Mouse (Mus musculus): ENCODE measurements at regions not wholly inside any gene's neighbourhood (a gene's known extent, or its start where the extent isn't known, plus 50 kb on each side); places are given as distances from the start of the nearest gene placed in this dataset.

- Histone ChIP-seq H3K9ac (no peak overlapping the region), H3K4me2 (ENCODE audit: low read depth) (no peak overlapping the region), H3K4me1 (ENCODE audit: insufficient read depth) (no peaks in the 10 kb centered on the region), H3K27ac (ENCODE audit: low read depth, low read length) (no peak overlapping the region), H3K4me3 (ENCODE audit: low read depth, low read length) (no peak overlapping the region), H3K9me3 (ENCODE audit: low read length) (no peaks in the 10 kb centered on the region), H3K27me3 (ENCODE audit: insufficient read depth, low read length) (no peaks in the 10 kb centered on the region), H3K36me3 (ENCODE audit: insufficient read depth) (no peaks in the 10 kb centered on the region)
- ATAC-seq: no peak
- WGBS: 35% methylated on average over 11 of the region's 11 CpGs
- TF ChIP-seq CTCF (IDR thresholded peaks at IDR 0.05; ENCODE audit: low read depth): no peak
- DNase-seq: no peak
Observed at GRCm38 (mm10) chr8:26718409-26719355, 258.4 kb upstream of the Zfp703 start.

- Histone ChIP-seq H3K9ac (no peak overlapping the region), H3K27me3 (ENCODE audit: insufficient read depth, low read length) (no peaks in the 10 kb centered on the region), H3K4me2 (ENCODE audit: low read depth) (no peak overlapping the region), H3K9me3 (ENCODE audit: low read length) (no peaks in the 10 kb centered on the region), H3K36me3 (ENCODE audit: insufficient read depth) (no peaks in the 10 kb centered on the region), H3K27ac (ENCODE audit: low read depth, low read length) (no peak overlapping the region), H3K4me1 (ENCODE audit: insufficient read depth) (no peaks in the 10 kb centered on the region), H3K4me3 (ENCODE audit: low read depth, low read length) (no peak overlapping the region)
- DNase-seq: no peak
- no peak for ATAC-seq
- 73% methylated on average over 3 of the region's 3 CpGs for WGBS
- TF ChIP-seq CTCF (IDR thresholded peaks at IDR 0.05; ENCODE audit: low read depth): no peak
Observed at GRCm38 (mm10) chr8:26722766-26723165, 254.4 kb upstream of the Zfp703 start.

- no peak for TF ChIP-seq CTCF (IDR thresholded peaks at IDR 0.05; ENCODE audit: low read depth)
- H3K27ac ChIP-seq (ENCODE audit: low read depth, low read length): no peak overlapping the region
- H3K4me2 ChIP-seq (ENCODE audit: low read depth): no peak overlapping the region
- H3K9me3 ChIP-seq (ENCODE audit: low read length): no peaks in the 10 kb centered on the region
- no peaks in the 10 kb centered on the region for H3K36me3 ChIP-seq (ENCODE audit: insufficient read depth)
- WGBS: 94% methylated on average over 5 of the region's 5 CpGs
- ATAC-seq (no peak), DNase-seq (no peak)
- H3K9ac ChIP-seq: no peak overlapping the region
- H3K4me1 ChIP-seq (ENCODE audit: insufficient read depth): no peaks in the 10 kb centered on the region
- H3K4me3 ChIP-seq (ENCODE audit: low read depth, low read length): no peak overlapping the region
- H3K27me3 ChIP-seq (ENCODE audit: insufficient read depth, low read length): no peaks in the 10 kb centered on the region
Observed at GRCm38 (mm10) chr8:26724628-26725027, 252.5 kb upstream of the Zfp703 start.

- TF ChIP-seq CTCF (IDR thresholded peaks at IDR 0.05; ENCODE audit: low read depth): no peak
- no peaks in the 10 kb centered on the region for H3K36me3 ChIP-seq (ENCODE audit: insufficient read depth)
- H3K27me3 ChIP-seq (ENCODE audit: insufficient read depth, low read length): no peaks in the 10 kb centered on the region
- H3K4me1 ChIP-seq (ENCODE audit: insufficient read depth): no peaks in the 10 kb centered on the region
- H3K9me3 ChIP-seq (ENCODE audit: low read length): no peaks in the 10 kb centered on the region
- ATAC-seq (peak; percentile 16; the same call in 1 of the 2 replicates), DNase-seq (no peak)
- H3K4me3 ChIP-seq (ENCODE audit: low read depth, low read length): no peak overlapping the region
- WGBS: 55% methylated on average over 7 of the region's 7 CpGs
- H3K4me2 ChIP-seq (ENCODE audit: low read depth): no peak overlapping the region
- no peak overlapping the region for H3K9ac ChIP-seq
- H3K27ac ChIP-seq (ENCODE audit: low read depth, low read length): no peak overlapping the region
Observed at GRCm38 (mm10) chr8:26725521-26725920, 251.6 kb upstream of the Zfp703 start.

GRCm38 (mm10) chr8:26729351-26729750 lies 247.8 kb upstream of the Zfp703 start:
- WGBS: 88% methylated on average over 5 of the region's 5 CpGs
- DNase-seq (no peak), ATAC-seq (no peak)
- Histone ChIP-seq H3K27me3 (ENCODE audit: insufficient read depth, low read length) (no peaks in the 10 kb centered on the region), H3K36me3 (ENCODE audit: insufficient read depth) (no peaks in the 10 kb centered on the region), H3K4me1 (ENCODE audit: insufficient read depth) (no peaks in the 10 kb centered on the region), H3K4me2 (ENCODE audit: low read depth) (no peak overlapping the region), H3K9me3 (ENCODE audit: low read length) (no peaks in the 10 kb centered on the region), H3K4me3 (ENCODE audit: low read depth, low read length) (no peak overlapping the region), H3K9ac (no peak overlapping the region), H3K27ac (ENCODE audit: low read depth, low read length) (no peak overlapping the region)
- no peak for TF ChIP-seq CTCF (IDR thresholded peaks at IDR 0.05; ENCODE audit: low read depth)

- Histone ChIP-seq H3K27ac (ENCODE audit: low read depth, low read length) (no peak overlapping the region), H3K36me3 (ENCODE audit: insufficient read depth) (no peaks in the 10 kb centered on the region), H3K4me3 (ENCODE audit: low read depth, low read length) (no peak overlapping the region), H3K27me3 (ENCODE audit: insufficient read depth, low read length) (no peaks in the 10 kb centered on the region), H3K4me1 (ENCODE audit: insufficient read depth) (no peaks in the 10 kb centered on the region), H3K9me3 (ENCODE audit: low read length) (no peaks in the 10 kb centered on the region), H3K4me2 (ENCODE audit: low read depth) (no peak overlapping the region), H3K9ac (no peak overlapping the region)
- ATAC-seq (no peak), DNase-seq (peak; percentile 28)
- 54% methylated on average over 2 of the region's 2 CpGs for WGBS
- TF ChIP-seq CTCF (IDR thresholded peaks at IDR 0.05; ENCODE audit: low read depth): no peak
Observed at GRCm38 (mm10) chr8:26731111-26731510, 246.0 kb upstream of the Zfp703 start.

- H3K36me3 ChIP-seq (ENCODE audit: insufficient read depth): no peaks in the 10 kb centered on the region
- no peaks in the 10 kb centered on the region for H3K27me3 ChIP-seq (ENCODE audit: insufficient read depth, low read length)
- no peak overlapping the region for H3K9ac ChIP-seq
- 63% methylated on average over 3 of the region's 3 CpGs for WGBS
- no peak for TF ChIP-seq CTCF (IDR thresholded peaks at IDR 0.05; ENCODE audit: low read depth)
- H3K4me1 ChIP-seq (ENCODE audit: insufficient read depth): peaks cover 9% of the 10 kb centered on the region; the same call in 1 of the 2 replicates
- DNase-seq (no peak), ATAC-seq (no peak)
- no peak overlapping the region for H3K4me2 ChIP-seq (ENCODE audit: low read depth)
- H3K4me3 ChIP-seq (ENCODE audit: low read depth, low read length): no peak overlapping the region
- H3K9me3 ChIP-seq (ENCODE audit: low read length): no peaks in the 10 kb centered on the region
- no peak overlapping the region for H3K27ac ChIP-seq (ENCODE audit: low read depth, low read length)
Observed at GRCm38 (mm10) chr8:26744424-26744823, 232.7 kb upstream of the Zfp703 start.
